ENCODE assay signal across 27 mouse cellular contexts in the genomic region with DNA sequence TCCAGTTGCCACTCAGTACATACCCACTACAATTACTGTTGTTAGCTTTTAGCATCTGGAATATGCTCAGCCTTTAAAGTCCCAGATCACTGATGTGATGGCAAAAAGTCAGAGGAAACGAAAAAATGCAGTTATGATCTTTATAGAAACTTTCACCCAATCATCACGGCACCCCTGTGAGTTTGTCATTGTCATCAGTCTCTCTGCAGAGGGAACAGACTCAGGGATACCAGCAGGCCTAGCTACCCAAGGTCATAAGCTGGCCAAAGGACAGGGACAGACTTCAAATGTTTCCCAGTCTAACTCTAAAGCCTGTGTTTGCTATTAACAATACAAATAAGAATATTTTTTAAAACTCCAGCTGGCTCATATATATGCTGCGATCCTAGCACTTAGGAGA. TPM values are rescaled to one million over a fixed set of nuclear protein-coding genes. Genes with fewer than 3 reads are reported as not detected.
DNase-seq lines count a peak whose midpoint lies in the region; ATAC-seq lines count a peak whose summit lies in the region.
"Had no signal": no experiment of that assay in that cellular context is flagged by ENCODE, and none has a peak within 500 bp of the region (broad histone marks: within the 10 kb centered on the region; RNA-seq: fewer than 3 reads in every experiment).

No protein-coding gene starts in this region.

- no peaks in the 10 kb centered on the region for H3K9me3 ChIP-seq in heart, embryonic 13.5 days
- H3K9me3 ChIP-seq in liver, embryonic 12.5 days (replicated peaks): no peaks in the 10 kb centered on the region
- no peaks in the 10 kb centered on the region for H3K9me3 ChIP-seq in liver, embryonic 11.5 days (ENCODE audit: control insufficient read depth, low read length)
- H3K9me3 ChIP-seq: embryonic facial prominence, embryonic 13.5 days; forebrain, embryonic 10.5 days; forebrain, embryonic 15.5 days; hindbrain, embryonic 10.5 days; hindbrain, embryonic 15.5 days; limb, embryonic 12.5 days; lung, embryonic 15.5 days; midbrain, embryonic 10.5 days; midbrain, embryonic 15.5 days had no signal

- H3K4me2 ChIP-seq in heart, embryonic 13.5 days: no peak overlapping the region
- no peak overlapping the region for H3K4me2 ChIP-seq in liver, embryonic 12.5 days
- no peak overlapping the region for H3K4me2 ChIP-seq in liver, embryonic 11.5 days
- H3K4me2 ChIP-seq: embryonic facial prominence, embryonic 13.5 days; forebrain, embryonic 15.5 days; hindbrain, embryonic 15.5 days; limb, embryonic 12.5 days; lung, embryonic 15.5 days; midbrain, embryonic 15.5 days had no signal

- WGBS in heart, embryonic 13.5 days: 67% methylated on average over 3 of the region's 3 CpGs
- WGBS in liver, embryonic 12.5 days (ENCODE audit: insufficient replicate concordance): 75% methylated on average over 3 of the region's 3 CpGs
- WGBS in liver, embryonic 11.5 days: 77% methylated on average over 3 of the region's 3 CpGs

- H3K27ac ChIP-seq in heart, embryonic 13.5 days (replicated peaks): peak overlapping the region; percentile 56; the same call in 1 of the 2 replicates
- no peak overlapping the region for H3K27ac ChIP-seq in liver, embryonic 12.5 days
- H3K27ac ChIP-seq in liver, embryonic 11.5 days (ENCODE audit: low read depth, low read length): no peak overlapping the region
- H3K27ac ChIP-seq: embryonic facial prominence, embryonic 13.5 days; forebrain, embryonic 10.5 days; hindbrain, embryonic 10.5 days; hindbrain, embryonic 15.5 days; limb, embryonic 12.5 days; liver, embryonic 14.5 days; lung, embryonic 15.5 days; midbrain, embryonic 10.5 days had no signal

- peaks cover 79% of the 10 kb centered on the region for H3K4me1 ChIP-seq in heart, embryonic 13.5 days
- H3K4me1 ChIP-seq in liver, embryonic 12.5 days: peaks cover 89% of the 10 kb centered on the region
- H3K4me1 ChIP-seq in liver, embryonic 11.5 days (replicated peaks; ENCODE audit: control insufficient read depth, insufficient read depth, low read length): peaks cover 32% of the 10 kb centered on the region

- DNase-seq in adrenal gland, postnatal 14 days: peak; percentile 31
- DNase-seq in adrenal gland, adult 8-10 months: no peak
- DNase-seq in heart, adult 9 months (ENCODE audit: low spot score in 2 of 2): no peak
- DNase-seq in liver, embryonic 11.5 days (ENCODE audit: low spot score): no peak
- DNase-seq: cerebellum, adult 18-20 months; gastrocnemius, postnatal 25 days; kidney, adult 11 months; kidney, postnatal 14 days; right cerebral cortex, adult 18-20 months; spleen, adult 18-20 months; thymus, adult 2 months; thymus, postnatal 36 days had no signal

- H3K9ac ChIP-seq in heart, embryonic 13.5 days: 0 out of 2 replicates have a peak overlapping the region, but pooled peaks have one; percentile 7
- H3K9ac ChIP-seq in liver, embryonic 12.5 days: 0 out of 2 replicates have a peak overlapping the region, but pooled peaks have one; percentile 23
- no peak overlapping the region for H3K9ac ChIP-seq in liver, embryonic 11.5 days (ENCODE audit: low read depth, low read length)
- H3K9ac ChIP-seq: embryonic facial prominence, embryonic 13.5 days; forebrain, embryonic 15.5 days; hindbrain, embryonic 15.5 days; limb, embryonic 12.5 days; liver, embryonic 14.5 days; lung, embryonic 15.5 days; midbrain, embryonic 15.5 days had no signal

- H3K36me3 ChIP-seq in heart, embryonic 13.5 days: peaks cover 5% of the 10 kb centered on the region
- peaks cover 62% of the 10 kb centered on the region for H3K36me3 ChIP-seq in liver, embryonic 12.5 days
- H3K36me3 ChIP-seq in liver, embryonic 11.5 days (ENCODE audit: control insufficient read depth, insufficient read depth, low read length): no peaks in the 10 kb centered on the region
- H3K36me3 ChIP-seq: embryonic facial prominence, embryonic 13.5 days; forebrain, embryonic 15.5 days; hindbrain, embryonic 15.5 days; lung, embryonic 15.5 days; midbrain, embryonic 15.5 days had no signal

- H3K27me3 ChIP-seq in heart, embryonic 13.5 days (replicated peaks): no peaks in the 10 kb centered on the region
- no peaks in the 10 kb centered on the region for H3K27me3 ChIP-seq in liver, embryonic 12.5 days (replicated peaks)
- H3K27me3 ChIP-seq in liver, embryonic 11.5 days (replicated peaks; ENCODE audit: control insufficient read depth, insufficient read depth, low read length): no peaks in the 10 kb centered on the region
- H3K27me3 ChIP-seq: embryonic facial prominence, embryonic 13.5 days; forebrain, embryonic 15.5 days; hindbrain, embryonic 15.5 days; limb, embryonic 12.5 days; lung, embryonic 15.5 days; midbrain, embryonic 15.5 days; Patski had no signal

- ATAC-seq in heart, embryonic 13.5 days (ENCODE audit: extremely low read depth, insufficient number of reproducible peaks, low FRiP score, low TSS enrichment): no peak
- ATAC-seq in liver, embryonic 12.5 days: no peak
- no peak for ATAC-seq in liver, embryonic 11.5 days (replicated peaks; ENCODE audit: low FRiP score)
- ATAC-seq: forebrain, embryonic 15.5 days; inflammation-experienced regulatory T-cells, adult 6 months; midbrain, embryonic 15.5 days; Patski had no signal

- H3K4me3 ChIP-seq in heart, embryonic 13.5 days: no peak overlapping the region
- H3K4me3 ChIP-seq in liver, embryonic 12.5 days: no peak overlapping the region
- no peak overlapping the region for H3K4me3 ChIP-seq in liver, embryonic 11.5 days (ENCODE audit: low read depth, low read length)
- H3K4me3 ChIP-seq: embryonic facial prominence, embryonic 13.5 days; forebrain, embryonic 10.5 days; forebrain, embryonic 15.5 days; hindbrain, embryonic 10.5 days; hindbrain, embryonic 15.5 days; left cerebral cortex, adult 2 months; limb, embryonic 12.5 days; lung, embryonic 15.5 days; midbrain, embryonic 10.5 days; midbrain, embryonic 15.5 days had no signal

RNA-seq across cellular contexts. Expression of a gene that starts 33.7 kb away (rescaled TPM):
- 2.3 and 3.0 TPM in 2 replicates for total RNA-seq in adrenal gland, postnatal 14 days (2021)
- 10 to 100 TPM in 2 of 4 experiments, 1 to 10 TPM in 2; 6.9 to 10.5 (median 9.8) TPM for total RNA-seq in adrenal gland, adult 8-10 months (2022)
- 2.4 TPM in 2 replicates for polyA plus RNA-seq in heart, embryonic 13.5 days (2015; fragmentation: Nextera tagmentation; extraction: Ambion mirVana)
- 11.3 and 12.9 TPM in 2 replicates for polyA plus RNA-seq in liver, embryonic 12.5 days (2016; fragmentation: Nextera tagmentation; extraction: Ambion mirVana)
- polyA plus RNA-seq in liver, embryonic 11.5 days (2014; fragmentation: Nextera tagmentation; extraction: Ambion mirVana): 11.5 and 12.0 TPM in 2 replicates

RNA-seq across cellular contexts. Expression of a gene that starts 34.4 kb away (rescaled TPM):
- 92.5 and 104 TPM in 2 replicates for total RNA-seq in adrenal gland, postnatal 14 days (2021)
- 100 to 1,000 TPM; 143 to 161 (median 151) TPM for total RNA-seq in adrenal gland, adult 8-10 months (2022)
- polyA plus RNA-seq in heart, embryonic 13.5 days (2015; fragmentation: Nextera tagmentation; extraction: Ambion mirVana): 9.5 and 10.4 TPM in 2 replicates
- polyA plus RNA-seq in liver, embryonic 12.5 days (2016; fragmentation: Nextera tagmentation; extraction: Ambion mirVana): 26.8 and 28.9 TPM in 2 replicates
- polyA plus RNA-seq in liver, embryonic 11.5 days (2014; fragmentation: Nextera tagmentation; extraction: Ambion mirVana): 21.4 and 27.4 TPM in 2 replicates
